In the genomic region with DNA sequence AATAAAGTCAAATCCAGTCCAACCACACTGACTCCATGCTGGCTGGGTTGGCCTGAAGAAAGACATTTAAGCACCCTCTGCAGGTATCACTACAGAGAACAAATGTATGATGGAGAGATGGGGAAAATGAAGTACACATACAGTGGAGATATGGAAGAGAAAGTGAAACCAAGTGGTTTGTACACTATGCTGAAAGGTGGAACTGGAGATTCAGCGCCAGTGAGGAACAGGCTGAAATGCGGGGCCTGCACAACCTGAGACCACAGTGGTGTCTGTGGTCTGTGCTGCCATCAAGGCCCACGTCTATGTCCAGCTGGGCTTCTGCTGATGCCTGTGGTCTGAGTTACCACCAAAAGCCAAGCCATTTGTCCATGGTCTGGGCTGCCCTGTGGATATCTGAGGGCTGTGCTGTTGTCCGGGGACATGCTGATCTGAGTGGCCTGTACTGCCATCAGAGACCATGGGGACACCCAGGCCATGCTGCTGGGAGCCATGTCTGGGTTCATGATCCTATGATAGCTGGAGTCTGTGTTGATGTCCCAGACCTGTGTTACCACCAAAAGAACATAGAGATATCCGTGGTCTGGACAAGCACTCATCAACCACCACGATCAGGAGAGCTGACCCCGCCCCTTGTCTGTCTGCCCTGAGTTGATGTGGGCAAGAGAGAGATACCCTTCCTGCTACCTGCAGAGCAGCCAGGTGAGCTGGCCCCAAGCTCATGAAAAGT, we compare ENCODE assay signal across 13 mouse cellular contexts. TPM values are rescaled to one million over a fixed set of nuclear protein-coding genes. Genes with fewer than 3 reads are reported as not detected.
DNase-seq lines count a peak whose midpoint lies in the region; ATAC-seq lines count a peak whose summit lies in the region.
"Had no signal": no experiment of that assay in that cellular context is flagged by ENCODE, and none has a peak within 500 bp of the region (broad histone marks: within the 10 kb centered on the region; RNA-seq: fewer than 3 reads in every experiment).

No protein-coding gene starts in this region.

- no peaks in the 10 kb centered on the region for H3K9me3 ChIP-seq in embryonic facial prominence, embryonic 11.5 days (replicated peaks; ENCODE audit: control insufficient read depth, low read length)
- H3K9me3 ChIP-seq in embryonic facial prominence, embryonic 10.5 days: no peaks in the 10 kb centered on the region
- no peaks in the 10 kb centered on the region for H3K9me3 ChIP-seq in midbrain, embryonic 13.5 days

- H3K4me2 ChIP-seq in embryonic facial prominence, embryonic 11.5 days (ENCODE audit: low read depth, low read length): no peak overlapping the region
- no peak overlapping the region for H3K4me2 ChIP-seq in midbrain, embryonic 13.5 days (replicated peaks)

- H3K9ac ChIP-seq in embryonic facial prominence, embryonic 11.5 days (replicated peaks; ENCODE audit: low read length): no peak overlapping the region
- H3K9ac ChIP-seq in midbrain, embryonic 13.5 days (replicated peaks): no peak overlapping the region

- H3K27ac ChIP-seq in embryonic facial prominence, embryonic 11.5 days (replicated peaks; ENCODE audit: low read depth, low read length): no peak overlapping the region
- H3K27ac ChIP-seq in embryonic facial prominence, embryonic 10.5 days (replicated peaks): no peak overlapping the region
- H3K27ac ChIP-seq in midbrain, embryonic 13.5 days: peak overlapping the region; percentile 25; the same call in 1 of the 2 replicates
- H3K27ac ChIP-seq: heart, adult 2 months had no signal

- no peaks in the 10 kb centered on the region for H3K36me3 ChIP-seq in embryonic facial prominence, embryonic 11.5 days (replicated peaks; ENCODE audit: control insufficient read depth, insufficient read depth, low read depth, low read length)
- H3K36me3 ChIP-seq in embryonic facial prominence, embryonic 10.5 days (replicated peaks): no peaks in the 10 kb centered on the region
- H3K36me3 ChIP-seq in midbrain, embryonic 13.5 days: no peaks in the 10 kb centered on the region

- DNase-seq in embryonic facial prominence, embryonic 11.5 days (ENCODE audit: low spot score): no peak
- DNase-seq in embryonic facial prominence, embryonic 10.5 days (ENCODE audit: low spot score): no peak
- DNase-seq in CD4-positive helper T cell, adult 2 months (ENCODE audit: low read depth, low spot score): peak; percentile 58
- DNase-seq in cerebellum, adult 8-10 months: no peak
- no peak for DNase-seq in left cerebral cortex, adult 9 months (ENCODE audit: low spot score in 2 of 2)
- no peak for DNase-seq in frontal cortex, postnatal 36 days (ENCODE audit: low spot score in 2 of 2)
- DNase-seq: cerebellum, postnatal 36 days; heart, adult 2 months; heart, postnatal 4 days; kidney, adult 9 months had no signal

- ATAC-seq in embryonic facial prominence, embryonic 11.5 days (replicated peaks; ENCODE audit: insufficient number of reproducible peaks, low FRiP score, low TSS enrichment, low read depth): 0 out of 2 replicates have a peak, but pooled peaks have one; percentile 29
- ATAC-seq in granulocyte monocyte progenitor cell, adult 5-6 weeks (replicated peaks; ENCODE audit: poor library complexity, severe bottlenecking): peak; percentile 95
- peak; percentile 56; the same call in 1 of the 2 replicates for ATAC-seq in midbrain, embryonic 13.5 days

- no peak overlapping the region for H3K4me3 ChIP-seq in embryonic facial prominence, embryonic 11.5 days (ENCODE audit: low read depth, low read length)
- no peak overlapping the region for H3K4me3 ChIP-seq in embryonic facial prominence, embryonic 10.5 days
- H3K4me3 ChIP-seq in midbrain, embryonic 13.5 days (replicated peaks): no peak overlapping the region
- H3K4me3 ChIP-seq: heart, adult 2 months had no signal

- no peaks in the 10 kb centered on the region for H3K4me1 ChIP-seq in embryonic facial prominence, embryonic 11.5 days (ENCODE audit: control insufficient read depth, insufficient read depth, low read length)
- H3K4me1 ChIP-seq in embryonic facial prominence, embryonic 10.5 days: no peaks in the 10 kb centered on the region
- H3K4me1 ChIP-seq in midbrain, embryonic 13.5 days (replicated peaks): no peaks in the 10 kb centered on the region

- no peaks in the 10 kb centered on the region for H3K27me3 ChIP-seq in embryonic facial prominence, embryonic 11.5 days (ENCODE audit: control insufficient read depth, insufficient read depth, low read length)
- H3K27me3 ChIP-seq in embryonic facial prominence, embryonic 10.5 days (replicated peaks; ENCODE audit: low read depth, poor library complexity, severe bottlenecking): no peaks in the 10 kb centered on the region
- no peaks in the 10 kb centered on the region for H3K27me3 ChIP-seq in midbrain, embryonic 13.5 days

- 91% methylated on average over 7 of the region's 7 CpGs for WGBS in embryonic facial prominence, embryonic 11.5 days
- WGBS in embryonic facial prominence, embryonic 10.5 days: 88% methylated on average over 7 of the region's 7 CpGs
- 91% methylated on average over 7 of the region's 7 CpGs for WGBS in midbrain, embryonic 13.5 days

RNA-seq across cellular contexts. Expression of gene Lhx9, which starts 26.0 kb away (rescaled TPM):
- 2.0 and 2.1 TPM in 2 replicates for polyA plus RNA-seq in embryonic facial prominence, embryonic 11.5 days (2014; fragmentation: Nextera tagmentation; extraction: Ambion mirVana)
- polyA plus RNA-seq in embryonic facial prominence, embryonic 10.5 days (2016; fragmentation: Nextera tagmentation; extraction: Ambion mirVana): 1.4 and 2.1 TPM in 2 replicates
- total RNA-seq in granulocyte monocyte progenitor cell, adult 5-6 weeks (2014; fragmentation: Nextera tagmentation): not detected in 2 replicates
- not detected in 2 replicates for total RNA-seq in granulocyte monocyte progenitor cell, adult 5-6 weeks (2017)
- 132 and 143 TPM in 2 replicates for polyA plus RNA-seq in midbrain, embryonic 13.5 days (2015; fragmentation: Nextera tagmentation; extraction: Ambion mirVana)
- total RNA-seq: adrenal gland, adult 18-20 months; heart, adult 2 months; heart, postnatal 4 days had no signal
- polyA plus RNA-seq: heart, adult 2 months had no signal

RNA-seq across cellular contexts. Expression of gene 2310009B15Rik, which starts 34.2 kb away (rescaled TPM):
- polyA plus RNA-seq in embryonic facial prominence, embryonic 11.5 days (2014; fragmentation: Nextera tagmentation; extraction: Ambion mirVana): 39.5 and 44.6 TPM in 2 replicates
- 35.3 and 35.6 TPM in 2 replicates for polyA plus RNA-seq in embryonic facial prominence, embryonic 10.5 days (2016; fragmentation: Nextera tagmentation; extraction: Ambion mirVana)
- 13.2 and 22.3 TPM in 2 replicates for total RNA-seq in granulocyte monocyte progenitor cell, adult 5-6 weeks (2014; fragmentation: Nextera tagmentation)
- total RNA-seq in granulocyte monocyte progenitor cell, adult 5-6 weeks (2017): 10.2 and 15.2 TPM in 2 replicates
- polyA plus RNA-seq in midbrain, embryonic 13.5 days (2015; fragmentation: Nextera tagmentation; extraction: Ambion mirVana): 50.8 and 53.7 TPM in 2 replicates

Comparison
In these comparisons a context has a peak if more than half of its experiments do, and no peak if none do; other contexts are left out.
1. ATAC-seq: peak in every context shown above with its lines; median percentile 95 in granulocyte monocyte progenitor cell, adult 5-6 weeks; 56 in midbrain, embryonic 13.5 days; 29 in embryonic facial prominence, embryonic 11.5 days.
2. RNA of gene Lhx9, which starts 26.0 kb away (polyA plus RNA-seq): 132 to 143 TPM in midbrain, embryonic 13.5 days; 2.0 to 2.1 TPM in embryonic facial prominence, embryonic 11.5 days and 1.4 to 2.1 TPM in embryonic facial prominence, embryonic 10.5 days; every median in the first group is over 10 times any median in the second.